Mouse (Mus musculus): ENCODE measurements around the gene Samd1.
A peak's percentile ranks its signal among the peaks of the same experiment; 100 is the strongest.
"Not testable (repeated sequence)": the region's sequence is repeated elsewhere in the genome, so short reads cannot be mapped to it uniquely, and the experiment has no call there.

Samd1 gene

DNA sequence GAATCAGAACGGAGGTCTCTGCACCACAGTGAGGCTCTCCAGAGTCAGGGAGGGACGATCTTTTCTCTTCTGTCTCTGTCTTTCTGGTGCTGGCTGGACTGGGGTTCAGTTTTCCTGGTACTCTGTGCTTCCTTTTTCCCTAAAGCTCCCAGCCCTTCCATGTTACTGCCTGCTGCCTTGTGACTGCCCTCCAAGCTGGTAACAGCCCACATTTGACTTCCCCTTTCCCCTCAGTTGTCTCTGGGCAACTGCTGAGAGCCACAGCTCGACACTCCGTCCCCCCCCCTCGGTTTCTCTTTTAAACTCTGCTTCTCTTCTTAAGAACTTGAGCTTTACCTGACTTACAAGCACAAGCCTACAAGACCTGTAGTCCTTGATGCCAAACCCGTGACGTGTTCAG lies 8.2 kb upstream of the Samd1 start:
- DNase-seq: no peak

DNA sequence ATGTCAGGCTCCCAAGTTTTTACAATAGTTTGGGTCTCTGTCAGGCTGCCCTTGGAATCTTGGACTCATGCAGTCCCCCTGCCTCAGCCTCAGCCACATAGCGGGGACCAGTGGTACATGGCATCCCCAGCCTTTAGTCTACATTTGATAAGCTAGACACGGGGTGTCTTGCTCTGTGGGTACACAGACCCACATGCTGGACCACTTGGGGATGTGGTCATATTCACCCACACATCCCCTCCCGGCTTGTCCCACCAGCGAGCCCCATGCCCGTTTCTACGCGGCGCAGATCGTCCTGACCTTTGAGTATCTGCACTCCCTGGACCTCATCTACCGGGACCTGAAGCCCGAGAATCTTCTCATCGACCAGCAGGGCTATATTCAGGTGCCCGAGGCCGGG lies 7.3 kb upstream of the Samd1 start:
- DNase-seq: no peak

DNA sequence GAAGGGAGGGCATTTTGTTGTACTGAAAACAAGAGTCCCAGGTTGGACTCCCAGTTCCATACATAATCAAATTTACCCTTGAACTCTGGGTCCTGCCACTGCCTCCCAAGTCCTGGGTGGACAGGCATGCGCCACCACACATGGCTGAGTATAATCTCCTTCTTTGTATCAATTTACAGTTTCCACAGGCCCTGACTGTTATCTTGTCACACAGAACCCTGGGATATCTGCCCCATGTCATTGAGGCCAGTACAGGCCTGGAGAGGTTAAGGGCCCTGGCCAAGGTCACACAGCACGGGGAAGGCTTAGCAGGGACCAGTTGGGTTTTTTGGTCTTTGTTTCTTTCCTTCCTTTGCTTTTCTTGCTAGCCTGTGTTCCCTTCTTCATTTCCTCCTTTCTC lies 5.0 kb upstream of the Samd1 start:
- no peak for DNase-seq

DNA sequence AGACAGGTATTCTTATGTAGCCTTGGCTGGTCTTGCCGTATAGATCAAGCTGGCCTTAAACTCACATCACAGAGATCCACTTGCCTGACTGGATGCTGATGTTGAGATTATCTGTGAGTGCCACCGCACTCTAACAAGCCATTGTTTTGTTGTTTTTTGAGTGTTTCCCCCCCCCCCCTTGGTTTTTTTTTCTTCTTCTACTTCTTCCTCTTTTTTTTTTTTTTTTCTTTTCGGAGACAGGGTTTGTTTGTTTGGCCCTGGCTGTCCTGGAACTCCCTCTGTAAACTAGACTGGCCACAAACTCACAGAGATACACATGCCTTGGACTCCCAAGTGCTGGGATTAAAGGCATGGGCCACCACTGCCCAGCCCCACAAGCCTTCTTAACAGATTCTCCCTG lies 3.4 kb upstream of the Samd1 start:
- DNase-seq: no peak

DNA sequence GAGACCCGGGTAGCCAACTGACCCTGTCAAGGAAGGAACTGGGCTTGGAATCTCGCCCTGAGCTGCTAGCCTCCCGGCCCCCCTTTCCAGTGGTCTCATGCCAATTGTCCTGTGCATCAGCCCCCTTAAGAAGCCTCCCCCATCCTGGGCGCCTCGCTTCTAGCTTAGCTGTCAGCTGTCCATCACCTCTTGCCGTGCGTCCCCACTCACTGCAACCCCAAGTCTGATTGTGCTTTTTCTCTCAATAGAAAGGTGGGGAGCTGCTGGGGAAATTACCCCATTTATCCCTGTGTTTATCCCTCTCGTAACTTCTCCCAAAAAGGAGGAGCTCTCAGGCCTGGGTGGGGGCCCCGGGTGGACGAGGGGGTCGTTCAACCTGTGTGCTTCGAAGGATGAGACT lies 1.5 kb upstream of the Samd1 start:
- DNase-seq: no peak

DNA sequence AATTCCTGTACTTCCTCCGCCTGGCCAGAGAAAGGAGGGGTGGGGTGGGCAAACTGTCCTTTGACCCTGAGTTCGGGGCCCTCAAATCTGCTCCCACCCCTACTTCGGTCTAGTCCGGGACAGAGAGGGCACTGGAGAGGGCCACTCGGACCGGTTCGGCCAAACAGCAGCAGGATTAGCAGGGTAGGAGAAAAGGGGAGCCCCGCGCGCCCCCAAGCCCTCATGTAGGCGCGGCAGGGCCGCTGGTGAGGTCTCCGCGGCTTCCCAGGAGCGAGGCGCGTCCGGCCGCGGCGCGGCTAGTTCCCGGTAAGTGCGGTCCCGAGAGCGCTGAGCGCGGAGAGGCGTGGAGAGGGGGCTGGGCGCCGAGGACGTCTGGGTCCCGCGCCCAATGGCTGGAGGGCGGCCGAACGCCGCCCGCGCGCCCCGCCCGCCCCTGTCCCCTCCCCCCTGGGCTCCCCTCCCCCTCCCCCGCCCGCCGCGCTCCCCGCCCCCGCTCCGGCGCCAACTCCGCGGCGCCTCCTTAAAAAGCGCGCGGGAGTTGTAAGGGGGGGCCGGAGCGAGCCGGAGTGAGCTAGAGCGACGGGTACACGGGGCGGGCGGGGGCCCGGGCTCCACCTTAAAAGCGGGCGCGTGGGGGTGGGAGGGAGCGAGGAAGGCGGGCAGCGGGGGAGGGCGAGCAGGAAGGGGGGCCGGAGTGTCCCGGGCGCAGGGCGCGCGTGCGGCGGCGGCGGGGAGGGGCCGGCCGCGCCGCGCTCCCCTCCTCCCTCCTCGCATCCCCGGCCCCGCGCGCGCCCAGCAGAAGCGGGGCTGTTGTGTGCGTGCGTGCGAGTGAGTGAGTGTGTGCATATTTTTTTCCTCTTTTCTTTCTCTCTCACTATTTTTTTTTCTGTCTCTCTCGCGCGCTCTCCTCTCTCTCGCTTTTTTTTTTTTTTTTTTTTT lies 636 bp upstream of the Samd1 start:
- DNase-seq: peak; percentile 95

DNA sequence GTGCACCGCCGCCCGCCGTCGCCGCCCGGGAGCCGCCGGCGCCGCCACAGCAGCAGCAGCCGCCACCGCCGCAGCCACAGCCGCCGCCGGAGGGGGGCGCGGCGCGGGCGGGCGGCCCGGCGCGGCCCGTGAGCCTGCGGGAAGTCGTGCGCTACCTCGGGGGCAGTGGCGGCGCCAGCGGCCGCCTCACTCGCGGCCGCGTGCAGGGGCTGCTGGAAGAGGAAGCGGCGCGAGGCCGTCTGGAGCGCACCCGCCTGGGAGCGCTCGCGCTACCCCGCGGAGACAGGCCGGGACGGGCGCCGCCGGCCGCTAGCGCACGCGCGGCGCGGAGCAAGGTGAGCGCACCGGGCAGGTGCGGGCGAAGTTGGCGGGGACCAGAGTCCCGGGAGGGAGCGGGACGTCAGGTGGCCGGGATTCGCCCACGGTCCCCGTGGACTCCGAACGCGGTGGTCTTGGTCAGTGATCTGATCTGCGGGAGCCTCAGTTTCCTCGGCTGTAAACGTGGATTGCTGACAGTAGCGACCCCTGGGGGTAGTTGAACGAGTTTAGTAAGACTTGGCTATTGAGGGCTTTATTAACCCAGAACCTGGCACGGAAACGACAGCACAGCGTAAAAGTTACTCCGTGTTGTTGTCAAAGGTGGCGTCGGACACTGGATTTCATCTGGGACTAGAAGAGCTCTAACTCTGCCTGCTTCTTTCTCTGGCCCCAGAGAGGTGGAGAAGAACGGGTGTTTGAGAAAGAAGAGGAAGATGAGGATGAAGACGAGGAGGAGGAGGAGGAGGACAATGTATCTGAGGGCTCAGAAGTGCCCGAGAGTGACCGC lies 972 bp downstream of the Samd1 start:
- peak; percentile 73 for DNase-seq

DNA sequence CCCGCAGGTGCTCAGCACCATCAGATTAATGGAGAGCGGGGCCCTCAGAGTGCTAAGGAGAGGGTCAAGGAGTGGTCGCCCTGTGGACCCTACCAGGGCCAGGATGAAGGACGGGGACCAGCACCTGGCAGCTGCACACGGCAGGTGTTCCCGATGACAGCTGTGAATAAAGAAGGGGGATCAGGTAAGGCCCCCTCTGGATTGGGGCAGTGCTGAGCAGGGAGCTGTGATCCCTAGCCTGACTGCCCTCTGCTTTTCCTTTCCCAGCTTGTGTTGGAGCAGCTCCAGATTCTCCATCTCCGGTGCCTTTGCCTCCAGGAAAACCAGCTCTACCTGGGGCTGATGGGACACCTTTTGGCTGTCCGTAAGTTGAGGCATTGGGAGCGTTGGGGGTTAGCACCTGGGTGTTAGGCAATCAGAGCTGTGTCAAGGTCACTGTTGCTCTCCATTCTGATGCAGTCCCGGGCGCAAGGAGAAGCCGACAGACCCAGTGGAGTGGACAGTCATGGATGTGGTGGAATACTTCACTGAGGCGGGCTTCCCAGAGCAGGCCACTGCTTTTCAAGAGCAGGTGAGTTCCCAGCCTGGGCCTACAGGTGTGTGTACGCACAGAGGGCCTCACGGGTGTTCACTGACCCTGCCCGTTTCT lies 1.7 kb downstream of the Samd1 start:
- DNase-seq: no peak

DNA sequence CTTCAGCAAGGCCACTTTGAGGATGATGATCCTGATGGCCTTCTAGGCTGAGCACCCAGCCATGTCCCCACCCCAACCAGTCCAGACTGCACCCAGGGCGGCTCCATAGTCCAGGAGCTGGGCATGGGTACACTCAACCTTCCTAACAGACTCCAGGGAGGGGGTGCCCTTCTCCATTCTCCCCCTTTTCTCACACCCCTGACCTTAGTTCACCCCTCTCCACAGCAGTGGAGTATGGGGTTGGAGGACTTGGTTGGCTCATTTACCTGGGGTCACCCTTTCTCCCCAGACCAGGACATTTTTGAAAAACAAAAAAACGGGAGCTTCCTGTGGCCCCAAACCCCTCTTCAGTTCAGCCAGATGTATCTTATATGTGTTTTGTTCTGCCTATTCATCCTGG lies 2.4 kb downstream of the Samd1 start:
- no peak for DNase-seq

DNA sequence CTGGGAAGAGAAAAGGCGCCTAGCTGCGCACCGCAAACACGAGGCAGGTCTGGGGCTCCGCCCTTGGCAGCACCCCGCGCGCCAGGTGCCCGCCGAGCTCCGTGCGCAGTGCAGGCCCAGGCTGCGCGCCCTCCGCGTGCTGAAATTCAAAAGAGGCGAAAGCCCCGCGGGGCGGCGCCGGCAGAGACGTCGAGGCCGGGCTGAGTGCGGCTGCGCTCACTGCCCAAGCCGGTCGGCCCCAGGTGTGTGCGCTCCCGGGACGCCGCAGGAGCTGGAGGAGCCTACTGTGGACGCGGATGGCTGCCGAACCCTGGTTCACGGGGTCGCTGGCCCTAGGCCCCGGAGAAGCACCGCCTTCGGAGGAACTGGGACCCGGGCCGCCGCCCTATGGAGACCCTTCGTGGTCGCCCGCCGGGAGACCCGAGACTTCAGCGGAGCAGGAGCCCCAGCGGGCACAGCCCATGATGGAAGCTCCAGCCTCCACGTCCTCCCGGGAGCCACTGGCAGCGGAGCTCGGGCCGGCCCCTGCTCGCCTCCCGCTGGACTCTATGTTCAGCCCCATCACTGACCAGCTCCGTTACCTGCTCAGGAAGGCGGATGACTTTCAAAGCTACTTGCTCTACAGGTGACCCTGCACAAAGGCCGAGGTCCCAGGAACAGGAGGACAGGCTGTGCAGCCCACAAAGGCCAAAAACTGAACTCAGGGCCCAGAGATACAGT lies 4.0 kb downstream of the Samd1 start, which contains the start of gene 1700067K01Rik:
1700067K01Rik (plus strand) TSS at position 222 of the 720 bp plus-strand sequence.
- DNase-seq: no peak

DNA sequence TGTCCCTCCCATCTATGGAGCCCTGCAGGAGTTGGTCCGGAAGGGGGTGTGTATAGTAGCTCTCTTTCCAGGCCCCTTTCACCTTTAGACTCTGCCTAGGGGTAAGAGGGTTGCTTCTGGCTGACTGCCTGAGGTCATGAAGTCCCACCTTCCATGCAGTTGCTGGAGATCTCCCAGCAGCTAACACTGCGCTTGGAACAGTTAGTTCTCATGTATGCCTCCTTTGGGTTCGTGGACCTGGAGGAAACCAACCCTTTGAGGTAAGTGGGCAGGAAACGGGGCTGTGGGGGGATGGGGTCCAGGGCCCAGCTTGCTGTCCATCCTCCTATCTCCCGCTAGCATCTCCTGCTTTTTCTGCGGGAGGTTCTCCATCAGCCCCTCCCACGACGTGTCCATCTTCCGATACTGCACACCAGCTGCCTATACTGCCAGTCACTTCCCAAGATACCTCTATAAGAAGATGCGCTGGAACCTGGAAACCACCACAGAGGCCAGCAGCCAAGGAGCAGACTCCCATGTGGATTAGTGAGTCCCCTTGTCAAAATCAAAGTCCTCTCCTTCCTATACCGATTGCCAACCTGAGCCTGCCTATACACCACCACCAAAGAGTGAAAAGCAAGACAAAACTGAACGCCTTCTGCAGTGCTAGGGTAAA lies 5.6 kb downstream of the Samd1 start:
- DNase-seq: peak; percentile 68

DNA sequence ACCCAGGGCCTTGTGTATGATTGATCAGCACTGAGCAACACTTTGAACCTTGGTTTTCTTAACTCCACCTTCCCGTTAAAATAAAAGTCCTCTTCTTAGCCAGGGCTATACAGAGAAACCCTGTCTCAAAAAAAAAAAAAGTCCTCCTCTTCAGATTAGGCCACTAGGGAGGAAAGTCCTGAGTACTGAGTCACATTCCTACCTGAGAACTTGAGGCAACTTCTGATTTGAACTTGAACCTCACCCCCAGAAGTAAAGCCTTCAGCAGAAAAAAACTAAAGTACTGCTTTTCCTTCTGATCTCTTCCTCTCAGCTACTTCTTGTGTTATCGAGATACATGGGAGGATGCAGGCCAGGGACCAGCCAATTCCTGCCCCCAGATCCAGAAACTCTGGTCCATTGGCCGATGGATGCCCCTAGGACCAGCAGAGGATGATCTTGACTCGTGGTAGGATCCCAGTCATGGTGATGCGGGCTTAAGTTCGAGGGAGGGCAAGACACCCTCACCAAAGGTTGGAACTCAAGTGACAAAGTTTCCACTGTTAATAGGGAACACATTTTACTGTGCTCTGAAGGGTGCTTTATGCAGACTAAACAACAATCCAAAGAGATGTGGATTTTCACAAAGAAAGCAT lies 6.3 kb downstream of the Samd1 start:
- DNase-seq: no peak

DNA sequence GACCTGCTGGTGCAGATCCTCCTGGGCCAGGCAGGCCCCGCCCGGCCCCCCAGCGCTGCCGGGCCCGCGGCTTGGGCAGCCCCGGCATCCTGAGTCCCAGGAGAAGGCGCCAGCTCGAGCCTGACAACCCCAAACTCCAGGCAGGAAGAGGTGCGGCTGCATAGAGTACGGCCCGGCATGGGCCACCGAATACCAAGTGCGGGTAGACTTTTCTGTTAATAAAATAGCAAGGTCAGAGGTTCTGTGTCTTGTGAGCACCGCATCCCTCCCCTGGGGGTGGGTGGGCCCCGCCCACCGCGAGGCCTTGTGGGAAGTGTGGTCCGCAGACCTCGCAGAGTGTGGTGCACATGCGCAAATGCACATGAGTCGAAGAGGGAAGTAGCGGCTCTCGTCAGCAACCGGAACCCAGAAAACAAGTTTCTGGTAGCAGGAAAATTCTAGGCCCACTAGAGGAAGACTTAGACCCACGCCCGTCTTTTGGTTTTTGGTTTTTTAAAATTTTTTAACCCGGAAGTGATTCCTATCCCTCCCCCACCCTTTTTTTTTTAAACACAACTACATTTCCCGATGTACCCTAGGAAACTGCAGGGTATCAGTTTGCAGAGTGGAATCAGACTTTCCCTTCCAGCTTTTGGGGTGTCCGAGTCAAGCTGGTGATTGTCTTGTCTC lies 7.2 kb downstream of the Samd1 start:
- DNase-seq: peak; percentile 97

DNA sequence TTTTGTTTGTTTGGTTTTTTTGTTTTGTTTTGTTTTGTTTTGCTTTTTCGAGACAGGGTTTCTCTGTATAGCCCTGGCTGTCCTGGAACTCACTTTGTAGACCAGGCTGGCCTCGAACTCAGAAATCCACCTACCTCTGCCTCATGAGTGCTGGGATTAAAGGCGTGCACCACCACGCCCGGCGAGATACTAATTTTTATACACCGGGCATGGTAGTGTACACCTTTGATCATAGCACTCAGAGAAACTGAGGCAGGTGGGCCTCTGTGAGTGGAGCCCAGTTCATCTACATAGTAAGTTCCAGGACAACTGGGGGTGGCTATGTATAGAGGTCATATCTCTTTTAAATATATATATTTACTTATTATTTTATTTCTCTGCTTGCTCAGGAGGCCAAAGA lies 8.0 kb downstream of the Samd1 start:
- DNase-seq: not testable (repeated sequence)

DNA sequence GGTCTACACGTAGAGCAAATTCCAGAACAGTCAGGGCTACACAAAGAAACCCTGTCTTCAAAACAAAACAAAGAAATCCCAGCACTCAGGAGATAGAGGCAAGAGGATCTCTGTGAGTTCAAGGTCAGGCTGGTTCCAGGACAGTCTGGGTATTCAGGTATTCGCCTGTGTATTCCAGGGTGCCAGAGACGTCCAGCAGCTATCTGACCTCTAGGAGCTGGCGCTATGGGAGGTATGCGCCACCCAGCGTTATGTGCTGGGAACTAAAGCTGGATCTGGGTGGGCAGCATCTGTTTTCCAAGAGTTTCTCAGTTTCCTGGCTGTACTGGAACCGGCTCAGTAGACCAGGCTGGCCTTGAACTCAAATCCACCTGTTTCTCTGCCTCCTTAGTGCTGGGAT lies 10.9 kb downstream of the Samd1 start:
- no peak for DNase-seq

DNA sequence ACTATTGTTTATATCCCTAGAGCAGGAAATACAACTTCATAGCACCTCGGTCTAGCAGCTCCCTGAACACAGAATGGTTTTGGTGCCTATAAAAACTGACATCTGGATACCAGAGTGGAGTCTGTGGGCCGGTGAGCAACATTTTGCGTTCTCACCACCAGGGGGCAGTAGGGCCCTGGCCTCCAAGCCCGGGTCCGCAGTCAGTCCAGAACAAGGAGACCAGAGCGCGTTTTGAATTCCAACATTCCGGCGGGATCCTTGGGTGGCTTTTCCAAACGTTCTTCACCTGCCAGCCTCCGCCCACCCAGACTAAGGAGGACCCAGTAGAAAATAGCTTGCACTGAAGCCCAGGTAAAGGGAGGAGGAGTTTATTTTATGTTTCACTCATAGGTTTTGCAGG lies 12.4 kb downstream of the Samd1 start:
- peak; percentile 95 for DNase-seq

DNA sequence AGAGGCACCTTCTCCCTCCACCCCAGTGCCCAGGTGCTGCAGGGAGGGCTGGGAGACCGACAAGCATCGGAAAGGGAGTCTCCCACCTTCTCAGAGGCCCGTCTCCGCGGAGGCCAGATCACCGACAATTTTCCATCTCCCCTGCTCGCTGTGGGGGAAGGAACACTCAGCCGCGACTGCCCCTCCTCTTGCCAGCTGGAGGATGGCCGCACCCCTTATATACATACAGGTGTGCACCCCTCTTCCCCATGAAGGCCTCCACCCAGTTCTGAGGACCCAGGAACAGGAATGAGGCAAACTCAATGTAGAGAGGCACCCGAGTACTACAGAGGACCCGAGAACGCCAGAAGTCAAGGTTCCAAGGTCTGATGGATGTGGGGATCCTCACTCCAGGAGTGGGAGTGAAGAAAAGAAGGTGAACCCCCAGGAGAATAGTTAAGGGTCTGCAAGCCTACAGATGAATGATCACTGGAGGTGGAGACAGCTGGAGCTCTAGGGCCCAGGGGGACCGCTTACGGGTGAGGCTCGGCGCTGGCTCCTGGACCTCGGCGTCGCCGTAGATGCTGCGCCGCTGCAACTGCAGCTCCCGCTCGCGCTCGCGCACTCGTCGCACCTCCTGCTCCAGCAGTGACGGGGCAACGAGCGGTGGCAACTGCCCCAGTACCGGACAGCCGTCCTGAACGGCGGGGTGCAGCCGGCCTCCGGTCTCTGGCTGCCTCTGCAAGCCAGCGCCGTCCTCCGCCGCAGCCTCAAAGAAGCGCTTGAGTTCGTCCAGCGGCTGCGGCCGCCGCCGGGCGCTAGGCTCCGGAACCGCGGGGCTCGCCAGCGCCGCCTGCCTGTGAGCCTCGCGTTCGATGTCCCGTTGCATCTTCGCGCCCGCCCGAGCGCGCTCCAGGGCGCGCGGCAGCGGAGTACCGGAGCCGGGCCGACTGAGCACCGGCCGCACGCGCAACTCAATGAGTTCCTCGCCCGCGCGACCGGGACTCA lies 13.4 kb downstream of the Samd1 start:
- peak; percentile 87 for DNase-seq

DNA sequence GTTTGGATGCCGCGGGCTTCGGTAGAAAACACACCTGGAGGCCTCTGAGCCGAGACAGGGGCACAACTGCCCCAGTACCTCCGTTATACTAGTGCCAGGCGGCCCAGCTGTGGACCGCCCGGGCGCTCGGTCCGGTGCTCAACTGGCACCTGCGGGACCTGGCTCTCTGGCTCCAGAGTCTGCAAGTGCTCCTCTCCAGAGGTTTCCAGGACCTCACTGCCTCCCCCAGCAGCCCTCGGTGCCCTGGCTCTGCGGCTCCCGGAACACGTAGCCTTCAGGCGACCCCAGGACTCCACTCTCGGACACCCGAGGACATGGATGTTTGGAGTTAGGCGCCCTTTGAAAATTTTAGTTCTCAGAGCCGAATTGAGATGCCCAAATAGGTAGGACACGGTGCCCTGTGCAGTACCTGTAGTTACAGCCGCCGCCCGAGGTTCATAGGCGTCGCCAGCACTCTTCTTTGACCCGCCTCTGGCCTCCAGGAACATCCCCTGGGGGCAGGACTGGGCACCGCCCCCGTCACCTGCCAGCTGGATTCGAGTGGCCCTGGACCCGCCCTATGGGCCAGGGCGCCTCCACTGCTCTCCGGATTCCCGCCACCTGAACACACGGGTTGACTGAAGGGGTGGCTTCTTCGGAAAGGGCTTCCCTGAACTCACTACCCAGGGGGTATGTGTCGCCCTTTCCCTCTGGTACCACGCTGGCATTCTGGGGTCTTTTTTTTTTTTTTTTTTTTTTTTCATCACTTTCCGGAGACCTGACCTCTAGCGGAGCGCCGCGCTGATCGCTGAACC lies 14.4 kb downstream of the Samd1 start, which contains the start of gene 2210011C24Rik:
2210011C24Rik (minus strand) TSS at position 467 of the 794 bp plus-strand sequence.
- DNase-seq: peak; percentile 85

All from kidney, postnatal 14 days (tissue).